ENCODE assay signal across 32 mouse cellular contexts in genomic region chr4:40920576-40920975, GRCm38 (mm10). TPM values are rescaled to one million over a fixed set of nuclear protein-coding genes. Genes with fewer than 3 reads are reported as not detected.
DNase-seq lines count a peak whose midpoint lies in the region; ATAC-seq and TF ChIP-seq lines count a peak whose summit lies in the region.
"Had no signal": no experiment of that assay in that cellular context is flagged by ENCODE, and none has a peak within 500 bp of the region (broad histone marks: within the 10 kb centered on the region; RNA-seq: fewer than 3 reads in every experiment).

No protein-coding gene starts in this region.

- WGBS in heart, embryonic 12.5 days: 56% methylated on average over 2 of the region's 2 CpGs

- ATAC-seq in heart, embryonic 12.5 days (ENCODE audit: insufficient number of reproducible peaks, low FRiP score): no peak
- ATAC-seq: hindbrain, embryonic 16.5 days had no signal

- no peak for DNase-seq in heart, postnatal 36 days
- no peak for DNase-seq in left cerebral cortex, adult 2 months (ENCODE audit: extremely low spot score in 1 of 2, low spot score in 2 of 2)
- no peak for DNase-seq in left cerebral cortex, postnatal 4 days
- DNase-seq in brain, adult 2 months (ENCODE audit: low read depth, low spot score): peak; percentile 71
- peak; percentile 36 for DNase-seq in left cerebral cortex, adult 9 months (ENCODE audit: low spot score in 2 of 2)
- DNase-seq in urinary bladder, postnatal 14 days (ENCODE audit: low spot score): no peak
- no peak for DNase-seq in thymus, postnatal 4 days
- DNase-seq: cerebellum, adult 18-20 months; cerebellum, postnatal 25 days; gastrocnemius, postnatal 25 days; heart, adult 2 months; kidney, adult 9 months; kidney, postnatal 14 days; layer of hippocampus, postnatal 36 days; liver, postnatal 0 days; lung, postnatal 14 days; right cerebral cortex, postnatal 14 days had no signal

- H3K4me1 ChIP-seq in heart, embryonic 12.5 days (replicated peaks): peaks cover 14% of the 10 kb centered on the region
- H3K4me1 ChIP-seq: embryonic facial prominence, embryonic 12.5 days; forebrain, embryonic 12.5 days; hindbrain, embryonic 10.5 days; intestine, embryonic 15.5 days; limb, embryonic 12.5 days; neural tube, embryonic 15.5 days had no signal

- no peaks in the 10 kb centered on the region for H3K27me3 ChIP-seq in heart, embryonic 12.5 days (replicated peaks)
- H3K27me3 ChIP-seq: embryonic facial prominence, embryonic 12.5 days; forebrain, embryonic 12.5 days; intestine, embryonic 15.5 days; limb, embryonic 12.5 days; neural tube, embryonic 15.5 days; stomach, embryonic 15.5 days had no signal

- no peak for TF ChIP-seq CTCF in left cerebral cortex, adult 2 months (IDR thresholded peaks at IDR 0.05)

- no peak overlapping the region for H3K4me2 ChIP-seq in heart, embryonic 12.5 days
- H3K4me2 ChIP-seq: embryonic facial prominence, embryonic 12.5 days; forebrain, embryonic 12.5 days; intestine, embryonic 15.5 days; limb, embryonic 12.5 days; liver, embryonic 11.5 days; midbrain, embryonic 11.5 days; neural tube, embryonic 15.5 days; stomach, embryonic 15.5 days had no signal

- no peak overlapping the region for H3K9ac ChIP-seq in heart, embryonic 12.5 days
- H3K9ac ChIP-seq: embryonic facial prominence, embryonic 12.5 days; forebrain, embryonic 12.5 days; intestine, embryonic 15.5 days; limb, embryonic 12.5 days; liver, postnatal 0 days; neural tube, embryonic 15.5 days; stomach, embryonic 15.5 days had no signal

- no peaks in the 10 kb centered on the region for H3K36me3 ChIP-seq in heart, embryonic 12.5 days
- H3K36me3 ChIP-seq: embryonic facial prominence, embryonic 12.5 days; forebrain, embryonic 12.5 days; hindbrain, embryonic 10.5 days; intestine, embryonic 15.5 days; limb, embryonic 12.5 days; neural tube, embryonic 15.5 days; stomach, embryonic 15.5 days had no signal

- no peak overlapping the region for H3K4me3 ChIP-seq in heart, embryonic 12.5 days
- H3K4me3 ChIP-seq in left cerebral cortex, adult 2 months: no peak overlapping the region
- H3K4me3 ChIP-seq: embryonic facial prominence, embryonic 12.5 days; forebrain, embryonic 12.5 days; heart, adult 2 months; hindbrain, embryonic 10.5 days; intestine, embryonic 15.5 days; limb, embryonic 12.5 days; neural tube, embryonic 15.5 days; stomach, embryonic 15.5 days had no signal

- peak overlapping the region; percentile 47; the same call in 1 of the 2 replicates for H3K27ac ChIP-seq in heart, embryonic 12.5 days (ENCODE audit: poor library complexity, severe bottlenecking)
- peak overlapping the region; percentile 17; the same call in 1 of the 2 replicates for H3K27ac ChIP-seq in left cerebral cortex, adult 2 months
- H3K27ac ChIP-seq: embryonic facial prominence, embryonic 12.5 days; forebrain, embryonic 12.5 days; heart, adult 2 months; hindbrain, embryonic 10.5 days; intestine, embryonic 15.5 days; limb, embryonic 12.5 days; neural tube, embryonic 15.5 days; stomach, embryonic 15.5 days had no signal

- no peaks in the 10 kb centered on the region for H3K9me3 ChIP-seq in heart, embryonic 12.5 days (replicated peaks)
- H3K9me3 ChIP-seq: embryonic facial prominence, embryonic 12.5 days; forebrain, embryonic 12.5 days; hindbrain, embryonic 10.5 days; intestine, embryonic 15.5 days; limb, embryonic 12.5 days; neural tube, embryonic 15.5 days; stomach, embryonic 15.5 days had no signal

- intact Hi-C loops in heart, postnatal 36 days (cut with DNase I): no loop called here
- intact Hi-C loops in left cerebral cortex, adult 2 months (cut with DNase I): loop anchor here (2.0 kb wide), 1 partner anchor 34 kb away; no protein-coding TSS in a partner anchor
- intact Hi-C loops in left cerebral cortex, postnatal 4 days (cut with DNase I): no loop called here

RNA-seq across cellular contexts. Expression of gene Spink4, which starts 0.7 kb away (rescaled TPM):
- 8.9 and 10.4 TPM in 2 replicates for polyA plus RNA-seq in heart, embryonic 12.5 days (2016; fragmentation: Nextera tagmentation; extraction: Ambion mirVana)
- total RNA-seq in heart, postnatal 36 days (2021): not detected
- not detected for total RNA-seq in left cerebral cortex, adult 2 months (2021)
- total RNA-seq in left cerebral cortex, postnatal 4 days (2021): not detected
- total RNA-seq: gastrocnemius, postnatal 25 days; layer of hippocampus, adult 8-10 months; layer of hippocampus, postnatal 36 days; megakaryocyte progenitor cell, adult 5-6 weeks; midbrain, postnatal 0 days had no signal
- polyA plus RNA-seq: C2C12; embryonic facial prominence, embryonic 12.5 days; forebrain, embryonic 12.5 days; hindbrain, embryonic 10.5 days; hindbrain, embryonic 16.5 days; limb, embryonic 12.5 days; liver, embryonic 11.5 days; midbrain, embryonic 11.5 days; midbrain, postnatal 0 days; neural tube, embryonic 15.5 days had no signal

RNA-seq across cellular contexts. Expression of gene Bag1, which starts 27.5 kb away (rescaled TPM):
- 206 and 214 TPM in 2 replicates for polyA plus RNA-seq in heart, embryonic 12.5 days (2016; fragmentation: Nextera tagmentation; extraction: Ambion mirVana)
- 100 to 1,000 TPM; 260 to 269 TPM for total RNA-seq in heart, postnatal 36 days (2021)
- total RNA-seq in left cerebral cortex, adult 2 months (2021): 100 to 1,000 TPM; 164 to 181 TPM
- 100 to 1,000 TPM; 152 to 153 TPM for total RNA-seq in left cerebral cortex, postnatal 4 days (2021)

RNA-seq across cellular contexts. Expression of gene Chmp5, which starts 27.6 kb away (rescaled TPM):
- polyA plus RNA-seq in heart, embryonic 12.5 days (2016; fragmentation: Nextera tagmentation; extraction: Ambion mirVana): 76.2 and 79.4 TPM in 2 replicates
- total RNA-seq in heart, postnatal 36 days (2021): 10 to 100 TPM; 39.2 to 40.1 TPM
- 10 to 100 TPM; 79.0 to 79.7 TPM for total RNA-seq in left cerebral cortex, adult 2 months (2021)
- 10 to 100 TPM; 69.7 to 70.1 TPM for total RNA-seq in left cerebral cortex, postnatal 4 days (2021)

RNA-seq across cellular contexts. Expression of gene Nfx1, which starts 50.1 kb away (rescaled TPM):
- polyA plus RNA-seq in heart, embryonic 12.5 days (2016; fragmentation: Nextera tagmentation; extraction: Ambion mirVana): 67.8 and 75.0 TPM in 2 replicates
- total RNA-seq in heart, postnatal 36 days (2021): 10 to 100 TPM; 20.9 to 22.8 TPM
- 10 to 100 TPM; 69.2 to 76.6 TPM for total RNA-seq in left cerebral cortex, adult 2 months (2021)
- 10 to 100 TPM; 75.3 to 77.0 TPM for total RNA-seq in left cerebral cortex, postnatal 4 days (2021)

Comparison
In these comparisons a context has a peak if more than half of its experiments do, and no peak if none do; other contexts are left out.
1. DNase-seq: peak in brain, adult 2 months (single experiment) and left cerebral cortex, adult 9 months (2 of 2); none in heart, postnatal 36 days (0 of 2), left cerebral cortex, adult 2 months (0 of 2), left cerebral cortex, postnatal 4 days (single experiment), urinary bladder, postnatal 14 days (single experiment) and thymus, postnatal 4 days (single experiment).